Mouse (Mus musculus): ENCODE results near the gene Sds. TPM values are rescaled to one million over a fixed set of nuclear protein-coding genes. Genes with fewer than 3 reads are reported as not detected.
A peak's percentile ranks its signal among the peaks of the same experiment; 100 is the strongest.

Sds gene
- total RNA-seq, 2 experiments from 2014 or later: not detected

DNA sequence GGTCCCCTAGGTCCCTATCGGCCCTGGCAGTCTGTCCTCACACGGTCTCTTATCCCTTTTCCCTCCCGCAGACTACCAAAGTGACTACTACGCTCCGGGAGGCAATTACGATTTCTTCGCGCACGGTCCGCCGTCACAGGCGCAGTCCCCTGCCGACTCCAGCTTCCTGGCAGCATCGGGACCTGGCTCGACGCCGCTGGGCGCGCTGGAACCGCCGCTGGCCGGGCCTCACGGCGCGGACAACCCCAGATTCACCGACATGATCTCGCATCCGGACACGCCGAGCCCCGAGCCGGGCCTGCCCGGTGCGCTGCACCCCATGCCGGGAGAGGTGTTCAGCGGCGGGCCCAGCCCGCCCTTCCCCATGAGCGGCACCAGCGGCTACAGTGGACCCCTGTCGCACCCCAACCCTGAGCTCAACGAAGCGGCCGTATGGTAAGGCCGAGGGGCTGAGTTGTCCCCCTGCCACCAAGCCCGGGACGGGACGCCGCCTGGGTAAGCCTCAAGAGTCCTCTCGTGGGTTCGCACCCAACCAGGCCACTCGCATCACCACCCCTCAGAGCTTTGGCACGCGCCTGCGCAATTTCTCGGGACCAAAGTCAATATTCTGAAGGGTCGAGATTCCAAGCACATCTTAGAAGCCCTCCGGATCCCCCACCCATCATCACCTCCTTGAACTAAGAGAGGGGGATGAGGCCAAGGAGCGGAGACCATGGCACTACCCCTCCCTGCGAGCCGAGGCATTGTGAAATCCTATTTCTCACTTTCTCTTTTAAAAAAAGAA lies 36.2 kb upstream of the Sds start:
- peak in 1 of 2 experiments; percentile 31 for DNase-seq
- intact Hi-C loops (cut with DNase I): loop anchor here (1.0 to 2.0 kb wide), 2 partner anchors 187 to 294 kb away; no protein-coding TSS in a partner anchor

DNA sequence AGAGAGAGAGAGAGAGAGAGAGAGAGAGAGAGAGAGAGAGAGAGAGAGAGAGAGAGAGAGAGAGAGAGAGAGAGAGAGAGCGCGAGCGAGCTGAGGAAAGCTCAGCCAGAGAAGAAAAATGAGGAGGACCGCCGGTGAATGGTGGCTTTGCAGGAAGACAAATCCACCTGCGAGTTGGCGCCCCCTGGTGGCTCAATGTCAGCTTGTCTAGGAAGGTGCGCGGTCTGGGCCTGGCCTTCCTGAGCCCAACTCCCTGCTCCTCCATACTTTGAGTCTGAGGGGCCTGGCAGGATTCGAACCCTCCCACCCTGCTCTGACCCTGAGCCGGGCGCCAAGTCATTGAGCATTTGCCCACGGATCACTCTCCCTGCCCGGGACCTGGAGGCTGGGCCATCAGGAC lies 35.6 kb upstream of the Sds start:
- intact Hi-C loops (cut with DNase I): loop anchor here (1.0 to 2.0 kb wide), 2 partner anchors 188 to 294 kb away; no protein-coding TSS in a partner anchor
- peak; percentile 89 to 93 for DNase-seq

DNA sequence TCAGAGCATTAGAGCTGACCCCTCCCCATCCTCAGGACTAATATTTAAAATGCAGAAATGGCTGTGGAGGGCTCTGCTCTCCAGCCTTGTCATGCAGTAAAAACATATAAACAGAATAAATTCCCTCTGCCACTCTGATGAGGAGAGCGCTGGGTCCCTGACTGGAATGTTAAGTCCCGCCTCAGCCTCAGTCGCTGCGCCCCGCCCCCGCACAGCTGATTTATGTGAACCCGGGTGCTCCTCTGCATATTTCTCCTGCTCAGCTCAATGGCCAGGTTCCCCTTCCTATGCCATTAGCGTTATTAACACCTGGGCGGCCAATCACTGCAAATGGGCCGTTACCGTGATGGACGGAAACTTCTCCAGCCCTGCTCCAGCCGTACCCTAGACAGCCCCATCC lies 29.0 kb upstream of the Sds start:
- intact Hi-C loops (cut with DNase I): no loop called here
- no peak for DNase-seq

DNA sequence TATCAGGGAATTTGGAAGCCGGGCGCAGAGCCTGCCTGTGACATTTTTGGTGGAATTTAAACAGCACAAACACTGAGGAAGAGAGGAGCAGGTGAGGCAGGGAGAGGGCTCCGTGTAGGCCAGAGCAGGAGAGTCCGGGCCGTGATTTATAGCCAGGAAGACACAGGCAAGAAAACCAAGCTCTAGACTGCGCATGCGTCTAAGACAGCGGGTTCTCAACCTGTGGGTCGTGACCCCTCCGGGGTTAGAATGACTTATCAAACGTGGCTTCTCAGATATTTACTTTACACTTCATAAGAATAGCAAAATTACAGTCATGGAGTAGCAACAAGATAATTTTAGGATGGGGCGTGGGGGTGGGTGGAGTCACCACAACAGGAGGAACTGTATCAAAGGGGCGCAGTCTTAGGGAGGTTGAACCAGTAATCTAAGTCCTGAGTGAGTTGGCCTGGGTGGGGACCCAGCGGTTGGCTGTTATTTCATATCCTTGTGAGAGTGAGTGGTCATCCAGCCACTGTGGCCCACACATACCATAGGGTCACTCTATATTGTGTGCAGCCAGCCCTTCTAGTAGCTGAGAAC lies 21.5 kb upstream of the Sds start:
- intact Hi-C loops (cut with DNase I): loop anchor here (5.0 kb wide), 1 partner anchor 308 kb away; no protein-coding TSS in a partner anchor
- no peak for DNase-seq

DNA sequence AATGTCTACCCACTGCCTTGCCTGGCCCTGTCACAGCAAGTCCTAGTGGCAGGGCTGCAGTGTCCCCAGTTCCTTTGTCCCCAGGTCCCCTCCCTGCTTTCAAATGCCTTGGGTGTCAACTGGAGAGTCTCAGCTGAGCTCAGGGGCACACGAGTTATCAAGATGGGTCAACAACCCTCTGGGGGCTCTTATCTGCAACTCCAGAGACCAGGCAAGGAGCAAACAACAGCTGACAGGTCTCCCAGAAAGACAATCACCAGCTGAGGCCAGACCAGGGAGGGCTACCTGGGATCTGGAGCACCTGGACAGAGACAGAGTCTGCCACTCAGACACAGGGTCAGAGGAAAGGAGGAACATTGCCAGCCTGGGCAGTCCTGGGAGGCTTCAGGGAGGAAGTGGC lies 20.1 kb upstream of the Sds start:
- DNase-seq: no peak
- intact Hi-C loops (cut with DNase I): loop anchor here (5.0 kb wide), 1 partner anchor 309 kb away; no protein-coding TSS in a partner anchor

DNA sequence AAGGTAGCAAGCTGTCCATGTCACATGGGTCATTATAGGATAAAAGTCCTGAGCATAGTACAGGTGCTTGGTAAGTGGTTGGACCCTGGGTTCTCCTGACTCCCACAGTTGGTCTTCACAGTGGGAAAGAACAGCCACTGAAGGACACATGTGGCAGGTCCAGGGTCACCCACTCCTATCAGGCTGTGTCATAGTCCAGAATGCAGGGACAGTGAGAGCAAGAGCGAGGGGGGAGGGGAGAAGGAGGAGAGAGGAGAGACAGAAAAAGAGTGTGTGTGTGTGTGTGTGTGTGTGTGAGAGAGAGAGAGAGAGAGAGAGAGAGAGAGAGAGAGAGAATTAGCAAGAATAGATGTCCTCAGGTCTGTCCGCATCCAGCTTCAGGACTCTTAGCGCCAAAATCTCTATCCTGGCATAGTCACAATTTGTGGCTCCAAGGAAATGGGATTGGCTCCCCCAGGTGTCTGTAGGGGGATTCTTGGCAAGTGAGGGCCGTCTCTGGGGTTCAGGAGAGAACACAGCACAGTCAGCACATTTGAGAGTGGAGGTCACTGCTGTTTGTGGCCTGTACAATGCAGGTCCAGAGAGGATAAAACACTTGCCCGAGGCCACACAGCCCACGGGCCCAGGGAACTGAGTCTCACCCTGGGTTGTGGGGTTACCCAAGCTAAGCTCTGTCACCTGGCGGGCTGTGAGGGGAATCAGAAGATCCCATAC lies 19.3 kb upstream of the Sds start:
- intact Hi-C loops (cut with DNase I): loop anchor here (5.0 kb wide), 1 partner anchor 310 kb away; no protein-coding TSS in a partner anchor

DNA sequence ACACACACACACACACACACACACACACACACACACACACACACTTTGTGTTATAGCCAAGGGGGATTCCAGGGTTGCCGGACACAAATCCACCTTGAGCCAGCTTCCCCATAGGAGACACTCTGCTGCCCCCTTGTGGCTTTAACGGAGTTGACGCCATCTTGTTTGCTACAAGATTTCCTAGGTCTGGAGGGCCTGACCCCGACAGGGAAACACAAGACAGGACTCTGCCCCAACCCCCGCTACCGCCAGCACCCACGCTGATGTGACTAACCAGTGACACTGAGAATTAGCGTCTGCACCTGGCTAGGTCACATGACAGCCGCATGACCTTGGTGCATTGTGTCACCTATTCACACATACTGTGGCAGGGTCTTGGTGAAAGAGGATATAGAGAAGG lies 18.7 kb upstream of the Sds start:
- intact Hi-C loops (cut with DNase I): loop anchor here (5.0 kb wide), 1 partner anchor 310 kb away; no protein-coding TSS in a partner anchor
- peak; percentile 56 to 78 for DNase-seq

More for the DNA sequence above, 19.3 kb upstream of the Sds start:
- DNase-seq: no peak

DNA sequence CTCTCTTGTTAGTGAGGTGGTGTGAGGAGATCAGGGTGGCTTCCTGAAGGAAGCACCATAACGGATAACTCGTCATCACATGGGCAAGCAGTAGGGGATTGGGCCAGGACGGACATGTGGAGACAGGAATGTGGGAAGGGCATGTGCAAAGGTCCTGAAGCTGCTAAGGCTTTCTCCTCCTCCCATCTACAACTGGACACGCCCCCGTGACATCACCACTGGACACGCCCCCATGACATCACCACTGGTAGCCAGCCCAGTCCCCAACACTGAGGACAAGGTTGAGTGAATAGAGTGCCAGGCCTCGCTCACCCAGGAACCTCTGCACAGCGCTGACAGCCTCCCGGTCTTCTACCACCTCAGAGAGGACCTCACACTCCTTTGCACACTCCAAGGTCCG lies 17.2 kb upstream of the Sds start:
- intact Hi-C loops (cut with DNase I): loop anchor here (5.0 kb wide), 1 partner anchor 312 kb away; no protein-coding TSS in a partner anchor
- DNase-seq: no peak

DNA sequence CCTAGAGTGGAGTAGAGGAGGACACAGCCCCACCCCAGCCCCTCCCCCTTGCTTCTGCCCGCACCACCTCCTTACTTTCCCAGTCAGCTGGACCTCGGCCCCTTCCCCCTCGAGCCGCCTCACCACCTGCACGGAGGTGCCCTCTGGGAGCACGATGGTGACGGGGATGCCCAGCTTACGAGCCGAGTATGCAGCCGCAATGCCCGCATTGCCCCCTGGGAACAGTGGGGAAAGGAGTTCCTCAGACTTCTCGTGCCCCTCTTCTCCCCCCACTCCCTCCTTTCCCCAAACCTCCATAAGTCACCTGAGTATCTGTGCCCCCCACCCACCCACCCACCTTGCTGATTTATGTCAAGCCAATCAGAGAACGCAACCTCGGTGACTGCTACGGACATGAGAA lies 14.4 kb upstream of the Sds start:
- DNase-seq: no peak
- intact Hi-C loops (cut with DNase I): no loop called here

DNA sequence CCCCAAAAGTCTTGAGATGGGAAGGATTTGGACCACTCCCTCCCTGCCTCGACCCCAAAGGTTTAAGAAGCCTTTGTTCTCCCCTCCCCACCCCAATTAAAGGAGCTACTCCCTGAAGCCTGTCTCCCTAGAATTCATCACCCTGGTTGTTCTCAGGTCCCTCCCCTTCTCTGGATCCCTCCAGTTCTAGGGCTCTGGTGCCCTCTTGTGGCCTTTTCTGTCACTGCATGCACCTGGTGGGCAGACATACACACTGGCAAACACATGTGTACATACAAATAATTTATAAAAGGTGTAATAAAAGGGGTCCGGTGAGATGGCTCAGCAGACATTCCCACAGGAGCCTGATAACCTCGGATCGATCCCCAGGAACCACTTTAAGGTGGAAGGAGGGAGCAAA lies 12.0 kb upstream of the Sds start:
- no peak for DNase-seq
- intact Hi-C loops (cut with DNase I): no loop called here

DNA sequence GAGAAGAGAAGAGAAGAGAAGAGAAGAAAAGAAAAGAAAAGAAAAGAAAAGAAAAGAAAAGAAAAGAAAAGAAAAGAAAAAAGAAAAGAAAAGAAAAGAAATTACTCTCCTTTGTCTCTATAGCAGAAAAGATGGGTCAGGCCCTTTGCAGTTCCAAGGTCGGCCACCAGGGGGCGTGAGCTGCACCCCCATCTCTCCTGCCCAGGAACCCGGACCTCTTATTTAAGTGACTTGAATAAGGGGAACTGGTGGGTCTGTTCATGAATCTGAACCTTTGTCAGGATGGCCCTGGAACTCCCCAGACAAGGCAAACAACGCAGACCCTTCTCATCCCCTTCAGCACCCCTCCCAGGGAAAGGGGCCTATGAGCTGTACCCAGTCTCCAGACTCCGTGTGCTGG lies 11.3 kb upstream of the Sds start:
- DNase-seq: peak; percentile 23 to 57
- intact Hi-C loops (cut with DNase I): no loop called here

DNA sequence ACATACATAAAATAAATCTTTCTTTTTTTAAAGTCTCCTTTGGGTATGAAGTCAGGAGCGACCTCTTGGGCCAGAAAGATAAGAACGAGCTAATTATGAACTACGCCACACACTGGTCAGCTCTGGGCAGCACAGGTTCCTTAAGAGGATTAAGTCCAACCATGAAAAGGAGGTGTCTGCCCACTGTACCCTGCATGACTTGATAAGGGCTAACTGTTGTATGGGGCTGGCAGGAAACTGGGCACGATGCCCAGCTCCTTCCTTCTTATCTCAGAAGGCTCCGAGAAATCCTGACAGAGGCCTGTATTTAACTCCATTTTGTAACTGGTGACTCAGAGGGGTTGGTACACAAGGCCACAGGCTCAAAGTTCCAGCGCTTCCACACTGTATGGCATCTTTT lies 10.5 kb upstream of the Sds start:
- intact Hi-C loops (cut with DNase I): no loop called here
- DNase-seq: peak; percentile 64 to 83

DNA sequence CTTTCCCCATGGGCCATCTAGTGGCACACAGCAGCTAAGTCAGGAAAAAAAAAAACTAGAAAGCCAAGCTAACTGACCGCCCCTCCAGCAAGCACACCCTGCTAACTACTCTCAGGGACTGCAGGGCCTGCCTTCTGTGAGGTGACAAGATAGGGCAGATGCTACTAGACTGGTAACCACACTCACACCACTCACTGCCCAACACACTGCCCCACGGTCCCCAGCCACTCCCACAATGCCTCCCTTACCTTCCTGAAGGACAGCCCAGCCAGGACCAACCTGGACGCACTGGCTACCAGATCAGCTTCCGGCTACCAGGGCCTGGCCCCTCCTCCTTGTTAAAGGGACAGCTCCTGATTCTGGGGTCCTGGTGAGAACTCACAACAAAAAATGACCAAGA lies 9.3 kb upstream of the Sds start:
- peak; percentile 51 to 55 for DNase-seq
- intact Hi-C loops (cut with DNase I): no loop called here

DNA sequence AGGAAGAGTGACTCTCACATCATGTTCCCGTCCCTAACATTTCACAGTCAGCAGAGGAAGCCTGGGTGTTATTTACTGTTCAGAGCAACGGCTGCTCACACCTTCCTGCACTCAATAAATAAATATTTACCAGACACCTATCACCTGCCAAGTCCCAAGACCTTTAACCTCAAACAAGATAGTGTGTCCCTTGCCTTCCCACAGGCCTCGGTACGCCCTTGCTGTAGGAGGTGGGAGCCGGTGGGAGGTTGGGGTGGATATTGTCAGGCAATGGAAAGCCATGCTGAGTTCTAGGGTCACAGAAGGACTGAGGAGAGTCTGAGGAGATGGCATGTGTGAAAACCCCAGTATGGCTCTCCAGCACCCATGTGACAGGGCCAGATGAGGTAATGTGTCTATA lies 8.0 kb upstream of the Sds start:
- intact Hi-C loops (cut with DNase I): no loop called here
- no peak for DNase-seq

DNA sequence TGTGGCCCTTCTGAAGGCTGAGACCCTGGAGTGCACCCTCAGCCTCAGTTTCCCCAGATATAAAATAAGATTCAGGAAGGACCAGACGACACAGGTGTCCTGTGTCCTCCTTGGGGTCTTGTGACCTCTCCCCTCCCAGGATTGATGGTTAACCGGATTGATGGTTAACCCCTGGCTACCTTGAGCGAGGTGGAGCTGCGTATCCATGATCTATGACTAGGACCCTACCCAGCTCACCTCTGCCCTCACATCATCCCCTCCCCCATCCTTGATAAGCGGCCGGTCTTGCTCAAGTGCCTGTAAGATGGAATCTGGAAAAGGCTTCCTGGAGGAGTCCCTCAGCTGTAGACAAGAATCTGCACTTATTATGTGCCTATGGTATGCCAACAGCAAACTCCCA lies 7.5 kb upstream of the Sds start:
- no peak for DNase-seq
- intact Hi-C loops (cut with DNase I): no loop called here

DNA sequence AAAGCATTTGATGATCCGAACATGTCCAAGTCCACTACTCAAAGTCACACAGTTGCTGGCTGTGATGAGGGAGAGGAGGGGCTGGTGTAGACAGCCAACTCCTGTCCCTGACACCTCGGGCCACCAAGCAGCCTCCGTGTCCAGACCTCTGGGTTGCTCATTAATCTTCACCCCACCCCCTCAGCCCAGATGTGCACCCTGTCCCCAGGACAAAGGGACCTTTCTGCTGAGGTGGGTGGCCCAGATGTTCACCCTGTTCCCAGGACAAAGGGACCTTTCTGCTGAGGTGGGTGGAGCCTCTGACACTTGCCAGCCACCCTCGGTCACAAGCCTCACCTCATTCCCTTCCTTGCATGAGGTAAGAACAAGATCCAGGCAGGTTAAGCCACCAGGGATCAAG lies 4.8 kb upstream of the Sds start:
- intact Hi-C loops (cut with DNase I): no loop called here
- DNase-seq: no peak

DNA sequence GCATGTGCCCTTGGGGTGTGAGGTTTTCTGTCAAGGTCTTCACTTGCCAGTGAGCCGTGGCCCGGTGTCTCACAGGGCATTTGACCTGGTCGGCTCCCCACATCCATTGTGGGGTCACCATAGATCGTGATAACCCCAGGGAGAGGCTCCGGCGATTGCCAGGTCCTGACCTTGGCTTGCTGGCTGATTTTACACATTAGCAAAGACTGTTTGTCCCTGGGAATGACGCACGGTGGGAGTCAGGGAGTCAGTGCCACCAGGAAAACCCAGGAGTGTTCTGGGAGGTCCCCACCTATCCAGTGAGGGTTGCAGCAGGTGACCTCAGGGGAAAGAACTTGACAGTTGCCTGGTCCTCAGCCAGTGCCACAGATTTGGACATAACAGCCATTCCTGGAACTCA lies 3.6 kb upstream of the Sds start, which contains the start of gene Sdsl:
Gene Sdsl, minus strand, starts transcription at position 41 of the 400 bp plus-strand sequence.
- DNase-seq: no peak
- intact Hi-C loops (cut with DNase I): no loop called here

DNA sequence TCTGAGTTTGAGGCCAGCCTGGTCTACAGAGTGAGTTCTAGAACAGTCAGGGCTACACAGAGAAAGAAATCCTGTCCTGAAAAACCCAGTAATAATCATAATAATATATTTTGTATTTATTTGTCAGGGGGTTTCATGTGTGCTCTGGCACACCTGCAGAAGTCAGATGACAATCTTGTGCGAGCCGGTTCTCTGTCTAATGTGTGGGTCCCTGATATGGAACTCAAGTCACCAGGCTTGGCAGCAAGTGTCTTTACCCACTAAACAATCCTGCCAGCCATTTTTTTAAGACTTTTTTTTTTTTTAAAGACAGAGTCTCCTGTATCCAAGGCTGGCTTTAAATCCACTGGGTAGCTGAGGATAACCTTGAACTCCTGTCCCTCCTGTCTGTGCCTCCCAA lies 3.0 kb upstream of the Sds start:
- intact Hi-C loops (cut with DNase I): no loop called here
- no peak for DNase-seq

DNA sequence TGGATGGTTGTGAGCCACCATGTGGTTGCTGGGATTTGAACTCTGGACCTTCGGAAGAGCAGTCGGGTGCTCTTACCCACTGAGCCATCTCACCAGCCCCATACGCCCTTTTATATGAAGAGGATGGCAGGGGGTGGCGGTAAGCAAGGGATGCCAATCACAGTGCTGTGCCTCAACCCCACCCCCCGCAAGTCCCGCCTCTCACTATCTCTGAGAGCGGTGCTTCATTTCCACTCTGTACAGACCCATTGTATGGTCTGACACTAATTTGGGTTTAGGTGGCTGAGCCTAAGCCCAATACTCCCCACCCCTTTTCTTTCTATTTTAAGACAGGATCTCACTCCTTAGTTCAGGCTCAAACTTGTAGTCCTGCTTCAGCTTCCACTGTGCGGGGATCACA lies 465 bp upstream of the Sds start:
- intact Hi-C loops (cut with DNase I): no loop called here
- no peak for DNase-seq

DNA sequence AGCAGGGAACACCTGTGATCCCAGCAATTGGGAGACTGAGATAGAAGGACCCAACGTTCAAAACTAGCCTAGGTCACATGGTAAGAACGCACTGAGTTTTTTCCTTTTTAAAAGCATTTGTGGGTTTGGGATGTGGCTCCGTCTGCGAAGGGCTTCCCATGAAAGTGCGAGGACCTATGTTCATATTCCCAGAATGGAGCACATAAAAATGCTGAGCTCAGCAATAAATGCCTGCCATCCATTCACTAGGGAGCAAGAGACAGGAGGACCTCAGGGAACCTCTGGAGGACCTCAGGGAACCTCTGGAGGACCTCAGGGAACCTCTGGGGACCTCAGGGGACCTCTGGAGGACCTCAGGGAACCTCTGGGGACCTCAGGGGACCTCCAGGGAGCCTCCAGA lies 1.7 kb downstream of the Sds start:
- intact Hi-C loops (cut with DNase I): no loop called here
- no peak for DNase-seq

DNA sequence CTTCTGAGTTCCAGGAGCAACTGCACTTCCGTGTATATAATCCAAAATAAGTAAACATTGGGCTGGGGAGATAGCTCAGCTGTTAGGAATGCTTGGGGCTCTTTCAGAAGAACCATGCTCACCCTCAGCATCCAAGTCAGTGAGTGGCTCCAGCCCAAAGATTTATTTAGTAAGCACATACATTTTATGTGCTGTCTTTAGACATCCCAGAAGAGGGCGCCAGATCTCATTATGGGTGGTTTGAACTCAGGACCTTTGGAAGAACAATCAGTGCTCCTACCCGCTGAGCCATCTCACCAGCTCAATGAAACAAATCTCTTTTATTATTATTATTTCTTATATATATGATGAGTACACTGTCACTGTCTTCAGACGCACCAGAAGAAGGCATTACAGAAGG lies 3.2 kb downstream of the Sds start:
- intact Hi-C loops (cut with DNase I): no loop called here

More for the DNA sequence above, 3.2 kb downstream of the Sds start:
- no peak for DNase-seq

All from heart, postnatal 10 days (tissue).